Mouse (Mus musculus): Measurements from ENCODE around the gene Bmp15. TPM values are rescaled to one million over a fixed set of nuclear protein-coding genes. Genes with fewer than 3 reads are reported as not detected.

Bmp15 gene
- 0.17 and 0.21 TPM in 2 replicates for polyA plus RNA-seq (2015; fragmentation: Nextera tagmentation; extraction: Ambion mirVana)

DNA sequence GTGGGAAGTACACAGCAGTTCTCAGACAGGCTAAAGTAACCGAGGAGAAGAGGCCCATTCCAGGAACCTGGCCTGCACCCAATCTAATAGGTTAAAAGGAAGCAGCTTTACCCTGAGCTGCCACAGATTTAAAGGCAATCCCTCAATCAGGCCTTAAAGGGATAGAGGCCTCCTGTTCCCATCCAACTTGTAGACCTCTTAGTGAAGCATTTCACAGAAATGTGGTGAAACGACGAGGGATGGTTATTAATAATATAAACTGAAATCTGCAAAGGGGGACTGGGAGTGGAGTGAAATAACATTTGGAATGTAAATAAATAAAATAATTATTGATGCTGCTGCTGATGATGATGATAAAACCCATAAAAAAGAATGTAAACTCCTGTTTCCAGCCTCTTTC, at the start of gene Bmp15:
Gene Bmp15 (minus strand): TSS at position 101 of the 400 bp plus-strand sequence.
- Histone ChIP-seq H3K4me3 (replicated peaks) (no peak within 1 kb of the TSS), H3K4me2 (replicated peaks) (no peak within 1 kb of the TSS), H3K9me3 (replicated peaks) (no peaks in the 10 kb centered on the region), H3K27ac (replicated peaks) (no peak within 1 kb of the TSS), H3K27me3 (no peaks in the 10 kb centered on the region), H3K4me1 (no peaks in the 10 kb centered on the region), H3K36me3 (no peaks in the 10 kb centered on the region), H3K9ac (no peak within 1 kb of the TSS)
- no peak for ATAC-seq (ENCODE audit: insufficient number of reproducible peaks, low FRiP score, low TSS enrichment, low read depth)
- 66% methylated on average over 3 of the region's 3 CpGs for WGBS

DNA sequence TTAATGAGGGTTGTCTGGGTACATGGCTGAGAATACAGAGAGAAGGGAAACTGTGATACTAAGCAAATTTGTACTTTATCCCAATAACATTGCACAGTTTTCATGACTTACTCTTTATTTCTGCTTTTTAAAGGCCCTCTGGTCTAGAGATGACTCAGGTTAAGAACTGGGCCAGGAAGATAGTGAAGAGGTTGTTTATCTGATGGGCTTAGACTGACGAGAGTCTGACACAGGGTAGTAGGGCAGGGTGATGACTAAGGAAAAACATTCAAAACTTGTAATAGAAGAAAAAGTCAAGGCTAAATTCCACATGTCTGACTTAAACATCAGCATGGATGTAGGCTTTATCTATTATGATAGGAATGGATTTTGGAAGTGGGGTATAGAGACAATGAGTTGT, 48.3 kb upstream of the Bmp15 start:
- Histone ChIP-seq H3K27ac (replicated peaks) (no peak overlapping the region), H3K27me3 (no peaks in the 10 kb centered on the region), H3K4me1 (no peaks in the 10 kb centered on the region), H3K36me3 (no peaks in the 10 kb centered on the region), H3K9me3 (replicated peaks) (no peaks in the 10 kb centered on the region), H3K9ac (no peak overlapping the region), H3K4me3 (replicated peaks) (no peak overlapping the region), H3K4me2 (replicated peaks) (no peak overlapping the region)
- ATAC-seq (ENCODE audit: insufficient number of reproducible peaks, low FRiP score, low TSS enrichment, low read depth) = no peak
- 85% methylated on average over 1 of the region's 1 CpGs for WGBS

DNA sequence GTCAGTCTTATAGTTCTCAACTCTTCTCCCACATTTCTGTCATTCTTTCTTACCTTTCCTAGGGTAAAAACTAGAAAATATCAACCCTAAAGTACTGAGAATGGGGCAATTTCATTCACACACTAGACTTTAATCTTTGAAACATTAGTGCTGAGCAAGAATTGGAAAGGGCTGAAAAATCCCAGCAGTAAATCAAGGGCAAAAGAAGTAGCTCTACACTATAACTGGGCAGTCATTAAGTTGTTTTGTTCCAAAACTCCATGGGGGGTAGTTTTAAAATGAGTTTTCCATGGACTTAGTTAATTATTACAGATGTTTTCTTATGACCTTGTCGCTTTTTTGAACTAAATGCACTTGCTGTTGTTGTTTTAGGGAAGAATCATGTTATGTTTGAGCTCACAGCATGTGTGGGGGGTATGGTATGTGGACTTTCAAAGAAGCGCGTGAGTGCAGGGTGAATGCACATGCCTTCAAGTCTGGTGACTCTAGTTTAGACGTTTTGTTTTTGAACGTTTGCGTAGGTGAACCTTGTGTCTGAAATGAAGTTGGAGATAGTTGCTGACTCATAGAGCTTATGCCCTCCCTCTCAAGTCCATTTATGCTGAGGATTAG, 37.1 kb upstream of the Bmp15 start:
- no peak overlapping the region for H3K9ac ChIP-seq
- no peaks in the 10 kb centered on the region for H3K27me3 ChIP-seq
- H3K9me3 ChIP-seq (replicated peaks) = no peaks in the 10 kb centered on the region
- H3K4me2 ChIP-seq (replicated peaks) = no peak overlapping the region
- no peak overlapping the region for H3K4me3 ChIP-seq (replicated peaks)
- H3K27ac ChIP-seq (replicated peaks) = no peak overlapping the region
- ATAC-seq (ENCODE audit: insufficient number of reproducible peaks, low FRiP score, low TSS enrichment, low read depth) = no peak
- no peaks in the 10 kb centered on the region for H3K36me3 ChIP-seq
- WGBS = 74% methylated on average over 6 of the region's 6 CpGs
- no peaks in the 10 kb centered on the region for H3K4me1 ChIP-seq

- Histone ChIP-seq H3K9ac (no peak overlapping the region), H3K4me2 (replicated peaks) (no peak overlapping the region), H3K4me1 (no peaks in the 10 kb centered on the region), H3K4me3 (replicated peaks) (no peak overlapping the region), H3K36me3 (no peaks in the 10 kb centered on the region), H3K27ac (replicated peaks) (no peak overlapping the region), H3K9me3 (replicated peaks) (no peaks in the 10 kb centered on the region), H3K27me3 (no peaks in the 10 kb centered on the region)
- WGBS = 57% methylated on average over 3 of the region's 3 CpGs
- ATAC-seq (ENCODE audit: insufficient number of reproducible peaks, low FRiP score, low TSS enrichment, low read depth) = no peak
Observed at GRCm38 (mm10) chrX:6356876-6357275, 36.4 kb upstream of the Bmp15 start.

GRCm38 (mm10) chrX:6345273-6345959, 24.9 kb upstream of the Bmp15 start:
- Histone ChIP-seq H3K4me1 (no peaks in the 10 kb centered on the region), H3K9me3 (replicated peaks) (no peaks in the 10 kb centered on the region), H3K9ac (no peak overlapping the region), H3K4me3 (replicated peaks) (no peak overlapping the region), H3K4me2 (replicated peaks) (no peak overlapping the region), H3K27me3 (no peaks in the 10 kb centered on the region), H3K36me3 (no peaks in the 10 kb centered on the region), H3K27ac (replicated peaks) (no peak overlapping the region)
- 67% methylated on average over 1 of the region's 1 CpGs for WGBS
- no peak for ATAC-seq (ENCODE audit: insufficient number of reproducible peaks, low FRiP score, low TSS enrichment, low read depth)

- no peak overlapping the region for H3K27ac ChIP-seq (replicated peaks)
- H3K4me3 ChIP-seq (replicated peaks) = no peak overlapping the region
- H3K4me1 ChIP-seq = no peaks in the 10 kb centered on the region
- no peak for ATAC-seq (ENCODE audit: insufficient number of reproducible peaks, low FRiP score, low TSS enrichment, low read depth)
- H3K4me2 ChIP-seq (replicated peaks) = no peak overlapping the region
- WGBS = 50% methylated on average over 1 of the region's 1 CpGs
- H3K9ac ChIP-seq = no peak overlapping the region
- H3K27me3 ChIP-seq = no peaks in the 10 kb centered on the region
- H3K36me3 ChIP-seq = no peaks in the 10 kb centered on the region
- H3K9me3 ChIP-seq (replicated peaks) = no peaks in the 10 kb centered on the region
Observed at GRCm38 (mm10) chrX:6324056-6324455, 3.5 kb upstream of the Bmp15 start.

DNA sequence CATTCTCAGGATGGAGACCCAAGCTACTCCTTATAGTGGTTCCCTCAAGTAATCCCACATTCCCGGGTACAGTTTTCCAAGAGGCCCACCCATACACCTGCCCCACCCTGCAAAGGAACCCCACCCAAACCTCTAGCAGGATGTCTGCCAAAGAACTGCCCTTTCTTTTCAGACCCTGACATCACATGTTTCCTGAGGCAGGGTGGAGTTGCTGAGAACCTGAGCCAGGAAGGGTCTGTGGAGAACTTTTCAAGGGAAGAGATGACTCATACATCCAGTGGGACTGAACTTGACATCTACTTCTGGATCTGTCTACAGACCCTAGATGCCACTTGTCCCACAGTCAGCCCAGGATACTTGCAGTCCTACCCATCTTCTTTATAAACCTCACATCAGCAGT, 2.8 kb downstream of the Bmp15 start:
- no peak overlapping the region for H3K9ac ChIP-seq
- ATAC-seq (ENCODE audit: insufficient number of reproducible peaks, low FRiP score, low TSS enrichment, low read depth) = no peak
- no peaks in the 10 kb centered on the region for H3K36me3 ChIP-seq
- no peak overlapping the region for H3K4me3 ChIP-seq (replicated peaks)
- no peak overlapping the region for H3K4me2 ChIP-seq (replicated peaks)
- H3K27me3 ChIP-seq = no peaks in the 10 kb centered on the region
- H3K9me3 ChIP-seq (replicated peaks) = no peaks in the 10 kb centered on the region
- WGBS = 59% methylated on average over 1 of the region's 1 CpGs
- H3K27ac ChIP-seq (replicated peaks) = no peak overlapping the region
- no peaks in the 10 kb centered on the region for H3K4me1 ChIP-seq

Other genes starting within 250 kb of the Bmp15 start
- gene AU022751, start 237.3 kb downstream of the Bmp15 start, polyA plus RNA-seq (2015; fragmentation: Nextera tagmentation; extraction: Ambion mirVana) = not detected in 2 replicates
- gene Nudt10, start 147.7 kb downstream of the Bmp15 start, polyA plus RNA-seq (2015; fragmentation: Nextera tagmentation; extraction: Ambion mirVana) = 4.9 and 5.0 TPM in 2 replicates
- gene Shroom4, start 79.1 kb upstream of the Bmp15 start, polyA plus RNA-seq (2015; fragmentation: Nextera tagmentation; extraction: Ambion mirVana) = 4.9 TPM in 2 replicates